Mouse (Mus musculus) layer of hippocampus, postnatal 14 days (tissue): ENCODE measurements around the gene Ndufb5. TPM values are rescaled to one million over a fixed set of nuclear protein-coding genes. Genes with fewer than 3 reads are reported as not detected.
A peak's percentile ranks its signal among the peaks of the same experiment; 100 is the strongest.
"Not testable (repeated sequence)": the region's sequence is repeated elsewhere in the genome, so short reads cannot be mapped to it uniquely, and the experiment has no call there.

ENCODE experiments used
- DNase-seq, 2 experiments: peaks; one replicate each; pipeline ENCODE4 v3.0.0; 2021 to 2022; ENCODE audit warnings: low spot score in 2 of 2, mixed read lengths in 1 of 2
- total RNA-seq, 2 experiments: library from RNA; stranded (reverse); gene quantifications; 2 replicates each; pipeline ENCODE4 v1.2.3; 2021

The Ndufb5 gene
- total RNA-seq, 2 experiments from 2014 or later, result 196 TPM

DNA sequence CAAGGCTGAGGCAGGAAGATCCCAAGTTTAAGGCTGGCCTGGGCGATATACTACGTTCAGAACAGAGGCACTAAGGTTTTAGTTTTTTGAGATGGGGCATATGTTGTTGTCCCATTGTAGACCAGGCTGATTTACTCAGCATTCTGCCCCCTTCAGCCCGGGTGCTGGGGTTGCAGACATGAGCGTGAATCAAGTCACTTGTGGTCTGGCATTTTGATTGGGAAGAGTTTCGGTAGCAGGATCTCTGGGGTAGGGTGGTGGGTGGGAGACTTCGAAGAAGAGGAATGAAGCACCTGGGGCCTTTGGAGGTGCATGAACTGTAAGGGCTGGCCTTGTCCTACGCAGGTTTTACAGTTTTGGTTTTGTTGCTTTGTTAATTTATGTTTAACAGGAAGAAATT lies 12.6 kb upstream of the Ndufb5 start:
- no peak for DNase-seq

DNA sequence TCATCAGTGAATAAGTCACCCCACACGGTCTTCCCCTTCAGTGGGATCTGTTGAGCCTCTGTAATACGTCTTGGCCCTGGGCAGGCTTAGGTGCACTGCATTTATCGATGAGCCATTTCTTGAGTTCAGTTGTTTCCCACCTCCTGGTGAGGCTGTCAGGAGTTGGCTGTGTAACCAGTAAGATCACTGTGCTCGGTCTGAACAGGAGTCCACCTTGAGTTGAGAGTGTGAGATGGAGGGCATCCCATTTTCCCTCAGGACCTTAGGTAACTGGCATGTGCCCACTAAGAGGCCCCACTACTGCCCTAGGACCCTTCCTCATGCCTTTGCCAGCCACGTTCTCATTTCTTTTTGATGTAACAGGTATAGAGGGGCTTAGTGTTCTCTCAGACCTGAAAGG lies 10.8 kb upstream of the Ndufb5 start:
- DNase-seq, result no peak

- DNase-seq, result no peak
These were observed 8.9 kb upstream of the Ndufb5 start for GRCm38 (mm10) chr3:32727861-32728260.

DNA sequence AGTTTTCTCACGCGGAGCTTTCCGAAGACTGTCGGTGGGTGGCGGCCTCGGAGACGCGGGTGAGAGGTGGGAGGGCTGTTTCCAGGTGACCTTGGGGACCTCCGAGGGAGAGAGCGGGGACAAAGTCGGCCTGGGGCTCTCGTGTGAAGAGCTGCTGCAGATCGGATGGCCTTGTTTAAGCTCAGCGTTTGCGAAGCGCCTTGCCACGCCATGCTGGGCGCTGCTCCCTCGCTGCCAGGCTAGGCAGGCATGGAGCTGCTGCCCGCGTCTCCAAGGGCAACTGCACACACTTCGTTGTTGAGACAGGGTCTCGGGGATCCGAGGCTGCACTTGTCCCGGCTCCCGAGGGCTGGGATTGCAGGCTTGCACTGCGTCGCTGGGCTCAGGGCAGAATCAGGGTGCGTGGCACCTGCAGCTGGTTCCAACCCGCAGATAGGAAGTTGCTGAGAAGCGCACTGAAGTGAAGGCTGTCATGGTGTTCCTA lies 424 bp downstream of the Ndufb5 start, which contains the start of gene Mrpl47:
TSS of gene Mrpl47 (minus strand) at position 434 of the 484 bp plus-strand sequence.
- no peak for DNase-seq

- DNase-seq, result no peak
These were observed 1.8 kb downstream of the Ndufb5 start for GRCm38 (mm10) chr3:32738549-32738948.

- no peak for DNase-seq
These were observed 5.5 kb downstream of the Ndufb5 start for GRCm38 (mm10) chr3:32742276-32742780.

DNA sequence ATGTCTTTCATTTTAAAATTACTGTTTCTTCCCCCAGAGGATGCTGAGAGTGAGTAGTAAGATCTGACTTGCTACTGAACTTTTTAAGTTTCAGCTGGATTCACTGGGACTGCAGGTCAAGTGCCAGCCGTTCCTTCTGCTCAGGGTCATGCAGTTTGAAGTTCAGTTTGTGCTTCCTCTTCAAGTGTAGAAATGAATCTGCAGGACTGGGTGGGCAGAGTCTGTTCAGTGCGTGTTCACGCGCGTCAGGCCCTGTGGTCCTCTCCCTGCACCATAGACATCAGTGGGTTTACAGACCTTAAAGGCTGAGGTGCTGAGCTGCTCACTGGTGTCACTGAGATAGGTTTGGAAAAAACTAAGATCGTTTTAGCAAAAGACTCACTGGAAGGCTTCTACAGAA lies 8.2 kb downstream of the Ndufb5 start:
- DNase-seq, result no peak

GRCm38 (mm10) chr3:32745426-32745825 lies 8.6 kb downstream of the Ndufb5 start:
- not testable (repeated sequence) for DNase-seq

DNA sequence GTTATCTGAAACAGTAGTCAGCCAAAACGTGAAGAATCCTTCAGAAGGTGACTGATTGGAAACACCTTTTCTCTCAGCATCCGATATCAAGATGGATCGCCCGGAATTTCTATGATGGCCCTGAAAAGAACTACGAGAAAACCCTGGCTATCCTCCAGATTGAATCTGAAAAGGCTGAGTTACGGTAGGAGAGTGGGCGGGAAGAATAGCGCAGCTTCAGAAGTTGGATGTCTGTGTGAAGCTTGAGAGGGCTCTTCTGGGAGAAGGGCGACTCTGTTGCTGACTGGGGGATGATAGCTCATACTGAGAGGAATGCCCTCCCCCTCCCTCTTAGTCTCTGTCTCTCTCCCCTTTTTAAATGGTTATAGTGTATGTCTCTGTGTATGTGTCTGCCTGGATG lies 11.6 kb downstream of the Ndufb5 start:
- no peak for DNase-seq

DNA sequence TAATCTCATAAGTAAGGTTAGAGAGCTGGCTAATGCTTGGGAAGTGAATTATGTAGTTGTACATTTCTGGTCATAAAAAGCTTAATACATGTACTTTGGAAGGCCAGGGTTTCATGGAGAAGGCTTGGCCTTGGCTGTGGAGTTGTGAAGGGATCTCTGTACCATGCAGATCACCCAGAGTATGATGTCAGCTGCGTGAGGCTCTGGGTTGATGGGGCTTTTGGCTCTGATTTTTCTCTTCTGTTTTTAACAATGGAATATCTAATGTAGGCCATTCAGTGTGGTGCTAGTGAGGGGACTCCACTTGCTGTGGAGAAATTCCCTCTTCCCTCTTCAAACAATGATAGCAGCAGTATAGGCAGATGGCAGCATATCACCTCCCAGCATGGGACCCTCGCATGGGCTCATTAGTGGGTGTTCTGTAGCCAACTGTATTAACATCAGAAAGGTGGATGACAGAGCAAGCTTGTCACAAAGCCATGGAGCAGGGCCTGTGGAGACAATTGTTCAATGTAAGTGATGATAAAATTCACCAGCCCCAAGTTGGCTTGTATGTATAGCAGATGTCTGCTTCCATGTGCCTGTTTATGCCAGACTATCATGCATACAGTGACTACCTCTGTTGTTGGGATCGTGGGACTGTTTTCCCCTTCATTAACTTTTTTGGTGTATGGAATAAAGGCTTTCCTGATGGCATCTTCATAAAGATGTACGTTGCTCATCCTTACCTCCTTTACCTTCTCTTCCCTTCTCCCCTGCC lies 13.2 kb downstream of the Ndufb5 start:
- peak in 1 of 2 experiments; percentile 49 for DNase-seq

DNA sequence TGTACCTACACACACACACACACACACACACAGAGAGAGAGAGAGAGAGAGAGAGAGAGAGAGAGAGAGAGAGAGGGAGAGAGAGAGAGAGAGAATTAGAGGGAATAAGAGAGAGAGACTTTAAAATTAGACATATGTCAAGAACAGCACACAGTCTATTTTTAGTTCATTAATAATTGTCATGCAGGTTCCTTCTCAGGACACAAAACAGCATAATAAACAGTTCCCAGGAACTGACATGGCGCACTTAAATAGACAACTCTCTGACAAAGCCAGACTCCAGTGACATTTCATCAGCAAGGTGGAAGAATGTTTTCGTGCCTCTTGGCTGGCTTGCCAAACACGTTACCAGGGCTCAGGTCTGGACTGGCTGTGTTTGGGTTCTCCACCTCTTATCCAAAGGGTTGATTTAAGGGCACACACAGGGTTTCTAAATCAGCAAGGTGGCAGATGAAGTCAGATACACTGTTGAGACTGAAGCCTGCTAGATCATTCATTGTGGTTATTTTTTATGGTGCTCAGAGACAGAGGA lies 17.7 kb downstream of the Ndufb5 start:
- DNase-seq, result no peak

- no peak for DNase-seq
These were observed 22.4 kb downstream of the Ndufb5 start for GRCm38 (mm10) chr3:32759212-32759611.

DNA sequence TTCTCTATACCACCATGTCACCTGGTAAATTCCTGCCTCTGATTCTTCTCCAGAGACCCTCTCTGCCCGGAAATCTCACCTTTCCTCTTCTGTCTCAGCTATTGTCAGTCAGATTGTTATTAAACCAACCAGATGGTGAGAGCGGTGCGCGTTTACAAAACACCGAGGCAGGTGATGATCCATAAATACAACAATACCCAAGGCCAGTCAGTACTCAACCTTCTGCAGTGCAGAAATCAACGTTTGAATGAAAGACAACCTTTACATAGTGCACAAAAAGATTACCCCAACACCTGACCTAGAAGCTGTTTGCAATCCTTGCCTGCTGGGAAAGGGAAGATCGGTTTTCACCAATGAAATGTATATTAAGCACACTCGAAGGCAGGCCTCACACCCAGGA lies 26.2 kb downstream of the Ndufb5 start:
- no peak for DNase-seq

DNA sequence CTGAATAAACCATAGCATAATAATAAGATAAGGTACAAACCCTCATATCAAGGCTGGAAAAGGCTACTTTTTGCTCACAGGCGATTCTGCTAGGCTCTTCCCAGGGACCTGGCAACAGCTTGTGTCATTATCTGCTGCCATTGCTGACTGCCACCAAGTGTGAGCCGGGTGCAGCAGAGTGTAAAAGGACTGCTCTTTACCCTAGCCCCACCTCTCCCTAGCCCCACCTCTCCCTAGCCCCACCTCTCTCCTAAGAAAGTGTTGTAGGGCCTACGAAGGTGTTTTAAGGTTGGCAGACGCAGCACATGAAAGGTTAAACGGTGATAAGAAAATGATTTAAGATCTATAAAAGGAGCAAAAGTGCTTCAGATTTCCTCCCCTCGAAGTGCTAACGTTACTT lies 27.1 kb downstream of the Ndufb5 start:
- DNase-seq, result no peak

DNA sequence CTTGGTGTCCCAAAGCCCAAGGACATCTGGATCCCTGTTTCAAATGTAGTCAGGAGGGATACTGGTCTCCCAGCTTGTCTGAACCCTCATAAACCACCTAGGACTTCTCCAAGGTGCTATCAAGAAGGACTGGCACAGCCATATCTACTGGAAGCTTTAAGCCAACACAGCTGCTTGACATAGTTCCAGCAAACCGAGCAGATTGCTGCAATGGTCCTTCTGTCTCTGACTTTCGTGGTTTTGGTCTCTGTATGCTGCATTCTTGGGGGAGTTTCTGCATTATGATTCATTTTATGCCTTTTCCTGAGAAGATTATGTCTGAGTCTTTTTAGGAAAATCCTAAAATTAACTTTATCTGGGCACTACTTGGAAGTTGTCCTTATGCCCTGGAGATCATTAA lies 34.0 kb downstream of the Ndufb5 start:
- no peak for DNase-seq

Other genes starting within 250 kb of the Ndufb5 start
- under 1 TPM; 0.29 to 0.37 TPM for gene Kcnmb3, start 244.8 kb upstream of the Ndufb5 start, total RNA-seq
- 10 to 100 TPM; 33.5 to 33.7 TPM for gene Zfp639, start 226.7 kb upstream of the Ndufb5 start, total RNA-seq
- 100 to 1,000 TPM in 1 of 2 experiments, 10 to 100 TPM in 1; 96.4 to 130 TPM for gene Mfn1, start 207.5 kb upstream of the Ndufb5 start, total RNA-seq
- 10 to 100 TPM; 42.7 to 43.7 TPM for gene Gnb4, start 120.4 kb upstream of the Ndufb5 start, total RNA-seq
- 10 to 100 TPM; 18.8 to 19.9 TPM for gene Actl6a, start 30.7 kb upstream of the Ndufb5 start, total RNA-seq
- gene Mrpl47, start 615 bp downstream of the Ndufb5 start, total RNA-seq, result 10 to 100 TPM; 17.6 to 22.1 TPM
- 10 to 100 TPM; 16.5 to 20.7 TPM for gene Usp13, start 80.6 kb downstream of the Ndufb5 start, total RNA-seq